Mouse (Mus musculus) lung, postnatal 0 days (tissue): Measurements from ENCODE around the gene Plekhn1.

Experiments
- CTCF ChIP-seq: IDR thresholded peaks from 2 replicates; pipeline ENCODE4 v1.5.1; 2016; ENCODE audit warnings: antibody characterized with exemption, mild to moderate bottlenecking
- EP300 ChIP-seq: IDR thresholded peaks from 2 replicates; pipeline ENCODE4 v1.6.1; 2016; ENCODE audit warnings: antibody characterized with exemption, mild to moderate bottlenecking, control low read depth

GRCm38 (mm10) chr4:156217838-156218237 lies 16.8 kb downstream of the Plekhn1 start:
- TF ChIP-seq EP300 (no peak), CTCF (no peak)
